Mouse (Mus musculus) thymus, adult 2 months (tissue): ENCODE measurements around the gene Defb23. TPM values are rescaled to one million over a fixed set of nuclear protein-coding genes. Genes with fewer than 3 reads are reported as not detected.
A peak's percentile ranks its signal among the peaks of the same experiment; 100 is the strongest.

Source experiments
- DNase-seq: peaks from one replicate; pipeline ENCODE4 v3.0.0; 2021
- H3K27ac ChIP-seq: fragments of 200-500 bp; 2 replicates; pipeline ENCODE4 v1.5.1; 2012; ENCODE audit warnings: low read length, control low read depth; ENCODE audit not compliant: control insufficient read depth, insufficient read depth
- H3K27me3 ChIP-seq: fragments of 200-500 bp; 2 replicates; pipeline ENCODE4 v1.6.1; 2012; ENCODE audit warnings: mild to moderate bottlenecking, low read length, moderate library complexity, mixed read lengths; ENCODE audit not compliant: control insufficient read depth, insufficient read depth
- H3K36me3 ChIP-seq: fragments of 200-500 bp; 2 replicates; pipeline ENCODE4 v1.6.1; 2012; ENCODE audit warnings: mild to moderate bottlenecking, low read length, moderate library complexity; ENCODE audit not compliant: control insufficient read depth, insufficient read depth
- H3K4me1 ChIP-seq: fragments of 200-500 bp; replicated peaks from 2 replicates; pipeline ENCODE4 v1.6.1; 2012; ENCODE audit warnings: low read length; ENCODE audit not compliant: control insufficient read depth, insufficient read depth
- H3K4me3 ChIP-seq: fragments of 200-500 bp; 2 replicates; pipeline ENCODE4 v1.5.1; 2012; ENCODE audit warnings: mild to moderate bottlenecking, low read length, control low read depth, moderate library complexity; ENCODE audit not compliant: control insufficient read depth, insufficient read depth
- CTCF ChIP-seq: fragments of 200-500 bp; IDR thresholded peaks from 2 replicates; pipeline ENCODE4 v1.5.1; 2012; ENCODE audit warnings: mild to moderate bottlenecking, control low read depth, low read length, moderate library complexity, borderline replicate concordance; ENCODE audit not compliant: control insufficient read depth, poor library complexity, insufficient read depth; ENCODE audit errors: extremely low read depth
- POLR2A ChIP-seq: fragments of 200-500 bp; IDR thresholded peaks from 2 replicates; pipeline ENCODE4 v1.6.1; 2012; ENCODE audit warnings: mild to moderate bottlenecking, low read length, control low read depth, moderate library complexity; ENCODE audit not compliant: control insufficient read depth, poor library complexity, insufficient read depth; ENCODE audit errors: extremely low read depth
- WGBS: fragments of 180-500 bp; shearing (Covaris S2); methylation state at CpG from one replicate; pipeline ENCODE4 v1.1.7; 2018; 5-methylcytosine and 5-hydroxymethylcytosine counted together
- polyA plus RNA-seq: library from polyadenylated mRNA; depleted of rRNA; stranded (reverse); fragments of >200 nt; gene quantifications from 2 replicates; pipeline ENCODE4 v1.2.3, GENCODE M21; 2012

Gene Defb23
- polyA plus RNA-seq, 1 experiment = not detected

- TF ChIP-seq POLR2A (no peak), CTCF (no peak)
- H3K36me3 ChIP-seq = no peaks in the 10 kb centered on the region
- DNase-seq = no peak
- no peak within 1 kb of the TSS for H3K4me3 ChIP-seq
- H3K27ac ChIP-seq = no peak within 1 kb of the TSS
- H3K27me3 ChIP-seq = no peaks in the 10 kb centered on the region
- H3K4me1 ChIP-seq = no peaks in the 10 kb centered on the region
These were observed 25.6 kb upstream of the Defb23 start, which contains the start of gene Defb22 for GRCm38 (mm10) chr2:152490038-152490437. Gene Defb22, minus strand, starts transcription at chr2:152490138.

GRCm38 (mm10) chr2:152487024-152487423 is 22.6 kb upstream of the Defb23 start:
- no peaks in the 10 kb centered on the region for H3K27me3 ChIP-seq
- H3K4me3 ChIP-seq = no peak overlapping the region
- no peak for TF ChIP-seq CTCF
- no peak for TF ChIP-seq POLR2A
- no peak for DNase-seq
- no peaks in the 10 kb centered on the region for H3K4me1 ChIP-seq
- H3K27ac ChIP-seq = no peak overlapping the region
- 90% methylated on average over 2 of the region's 2 CpGs for WGBS
- no peaks in the 10 kb centered on the region for H3K36me3 ChIP-seq

- no peaks in the 10 kb centered on the region for H3K4me1 ChIP-seq
- WGBS = 96% methylated on average over 7 of the region's 7 CpGs
- no peak overlapping the region for H3K4me3 ChIP-seq
- no peak overlapping the region for H3K27ac ChIP-seq
- TF ChIP-seq CTCF (no peak), POLR2A (no peak)
- no peaks in the 10 kb centered on the region for H3K36me3 ChIP-seq
- no peaks in the 10 kb centered on the region for H3K27me3 ChIP-seq
- DNase-seq = no peak
These were observed 17.3 kb upstream of the Defb23 start for GRCm38 (mm10) chr2:152481726-152482125.

- no peak overlapping the region for H3K27ac ChIP-seq
- TF ChIP-seq CTCF (no peak), POLR2A (no peak)
- DNase-seq = no peak
- H3K4me3 ChIP-seq = no peak overlapping the region
- no peaks in the 10 kb centered on the region for H3K27me3 ChIP-seq
- H3K36me3 ChIP-seq = no peaks in the 10 kb centered on the region
- H3K4me1 ChIP-seq = no peaks in the 10 kb centered on the region
- whole genome bisulfite sequencing = 73% methylated on average over 3 of the region's 3 CpGs
These were observed 16.5 kb upstream of the Defb23 start for GRCm38 (mm10) chr2:152480881-152481280.

GRCm38 (mm10) chr2:152476763-152477162 is 12.3 kb upstream of the Defb23 start, which contains the start of gene Defb20:
Gene Defb20, plus strand, starts transcription at chr2:152477063.
- no peaks in the 10 kb centered on the region for H3K27me3 ChIP-seq
- WGBS = 80% methylated on average over 2 of the region's 2 CpGs
- no peak for TF ChIP-seq CTCF
- TF ChIP-seq POLR2A = no peak
- H3K27ac ChIP-seq = no peak within 1 kb of the TSS
- no peaks in the 10 kb centered on the region for H3K36me3 ChIP-seq
- H3K4me1 ChIP-seq = no peaks in the 10 kb centered on the region
- H3K4me3 ChIP-seq = no peak within 1 kb of the TSS
- no peak for DNase-seq

GRCm38 (mm10) chr2:152472434-152472833 is 8.0 kb upstream of the Defb23 start:
- no peak for DNase-seq

GRCm38 (mm10) chr2:152470973-152471372 is 6.6 kb upstream of the Defb23 start:
- peak; percentile 30 for DNase-seq
- H3K27me3 ChIP-seq = no peaks in the 10 kb centered on the region; the same call in 1 of the 2 replicates

More at GRCm38 (mm10) chr2:152472434-152472833, 8.0 kb upstream of the Defb23 start:
- Histone ChIP-seq H3K4me3 (no peak overlapping the region), H3K27ac (no peak overlapping the region), H3K27me3 (no peaks in the 10 kb centered on the region; the same call in 1 of the 2 replicates), H3K4me1 (no peaks in the 10 kb centered on the region), H3K36me3 (no peaks in the 10 kb centered on the region)
- TF ChIP-seq POLR2A (no peak), CTCF (no peak)
- 33% methylated on average over 3 of the region's 3 CpGs for WGBS

GRCm38 (mm10) chr2:152459241-152459640 is 5.2 kb downstream of the Defb23 start:
- TF ChIP-seq POLR2A (no peak), CTCF (no peak)
- no peak overlapping the region for H3K27ac ChIP-seq
- no peak for DNase-seq
- no peaks in the 10 kb centered on the region for H3K4me1 ChIP-seq
- H3K27me3 ChIP-seq = no peaks in the 10 kb centered on the region
- WGBS = 83% methylated on average over 13 of the region's 13 CpGs
- H3K36me3 ChIP-seq = no peaks in the 10 kb centered on the region
- no peak overlapping the region for H3K4me3 ChIP-seq

More at GRCm38 (mm10) chr2:152470973-152471372, 6.6 kb upstream of the Defb23 start:
- 24% methylated on average over 7 of the region's 7 CpGs for WGBS
- no peak overlapping the region for H3K4me3 ChIP-seq
- H3K36me3 ChIP-seq = no peaks in the 10 kb centered on the region
- no peak overlapping the region for H3K27ac ChIP-seq
- TF ChIP-seq CTCF = no peak
- no peak for TF ChIP-seq POLR2A
- H3K4me1 ChIP-seq = no peaks in the 10 kb centered on the region
